Mouse (Mus musculus) limb, embryonic 12.5 days (tissue): ENCODE data around the gene Sec31b. TPM values are rescaled to one million over a fixed set of nuclear protein-coding genes. Genes with fewer than 3 reads are reported as not detected.

Experiments
- ATAC-seq: fragments of 200-750 bp; cut with Nextera tagmentation; 2 replicates; pipeline ENCODE4 v1.8.0; 2017; ENCODE audit warnings: low read depth, moderate TSS enrichment; ENCODE audit not compliant: insufficient number of reproducible peaks, insufficient read depth, low FRiP score, low TSS enrichment
- H3K27ac ChIP-seq: fragments of 300-500 bp; sonication (generic); 2 replicates; pipeline ENCODE4 v1.5.1; 2016; ENCODE audit warnings: mild to moderate bottlenecking, moderate library complexity
- H3K27me3 ChIP-seq: fragments of 300-500 bp; sonication (generic); 2 replicates; pipeline ENCODE4 v1.6.1; 2016; ENCODE audit warnings: mild to moderate bottlenecking, moderate library complexity
- H3K36me3 ChIP-seq: fragments of 300-500 bp; sonication (generic); 2 replicates; pipeline ENCODE4 v1.6.1; 2016; ENCODE audit warnings: mild to moderate bottlenecking, moderate library complexity
- H3K4me1 ChIP-seq: fragments of 300-500 bp; sonication (generic); replicated peaks from 2 replicates; pipeline ENCODE4 v1.6.1; 2016
- H3K4me2 ChIP-seq: fragments of 300-500 bp; sonication (generic); 2 replicates; pipeline ENCODE4 v1.6.1; 2016; ENCODE audit warnings: mild to moderate bottlenecking, moderate library complexity
- H3K4me3 ChIP-seq: fragments of 300-500 bp; sonication (generic); replicated peaks from 2 replicates; pipeline ENCODE4 v1.5.1; 2016; ENCODE audit warnings: mild to moderate bottlenecking
- H3K9ac ChIP-seq: fragments of 300-500 bp; sonication (generic); replicated peaks from 2 replicates; pipeline ENCODE4 v1.6.1; 2016; ENCODE audit warnings: mild to moderate bottlenecking, moderate library complexity
- H3K9me3 ChIP-seq: fragments of 300-500 bp; sonication (generic); 2 replicates; pipeline ENCODE4 v1.6.1; 2016; ENCODE audit warnings: mild to moderate bottlenecking, moderate library complexity
- WGBS: fragments of 180-500 bp; shearing (Covaris S2); methylation state at CpG from one replicate; pipeline ENCODE4 v1.1.7; 2016; 5-methylcytosine and 5-hydroxymethylcytosine counted together
- polyA plus RNA-seq: library from polyadenylated mRNA; unstranded; fragments of >200 nt; fragmentation: Nextera tagmentation; extraction: Ambion mirVana; gene quantifications from 2 replicates; pipeline ENCODE4 v1.2.1, GENCODE M21; 2016

The Sec31b gene
- 0.42 and 0.75 TPM in 2 replicates for polyA plus RNA-seq

DNA sequence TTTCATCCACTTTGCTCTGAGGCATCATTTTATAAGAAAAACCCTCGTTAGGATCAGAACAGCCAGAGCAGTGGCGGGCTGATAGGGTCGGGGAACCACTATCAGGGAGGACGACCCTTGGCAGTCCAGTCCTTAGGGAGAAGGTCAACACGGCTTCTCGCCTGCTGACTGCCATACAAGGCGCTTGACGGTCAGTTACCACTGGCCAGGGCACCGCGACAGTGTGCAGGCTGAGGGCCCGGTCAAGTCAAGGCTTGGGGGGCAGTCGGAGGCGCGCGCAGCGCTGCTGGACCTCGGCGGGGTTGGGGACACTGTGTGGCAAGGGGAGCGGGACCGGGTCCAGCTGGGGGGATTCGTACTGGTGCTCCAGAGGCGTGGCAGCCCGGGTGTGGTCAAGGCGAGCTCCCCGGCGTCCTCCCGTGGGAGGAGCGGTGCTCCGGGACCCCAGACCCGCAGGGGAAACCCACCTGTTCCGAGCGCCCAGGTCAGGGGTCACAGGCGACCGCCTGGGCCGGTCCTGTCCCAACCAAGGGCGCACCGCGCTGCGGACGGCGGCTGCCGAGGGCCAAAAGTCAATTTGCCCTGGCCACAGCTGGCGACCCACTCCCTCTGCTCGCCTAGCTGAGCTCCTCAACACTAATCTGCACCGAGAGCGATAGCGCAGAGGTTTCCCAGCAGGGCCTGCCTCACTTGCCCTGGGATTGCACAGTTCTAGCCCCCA lies at the start of gene Sec31b:
Sec31b (minus strand) TSS at position 544 of the 721 bp plus-strand sequence.
- peak; percentile 66 for ATAC-seq
- H3K27ac ChIP-seq: no peak within 1 kb of the TSS

DNA sequence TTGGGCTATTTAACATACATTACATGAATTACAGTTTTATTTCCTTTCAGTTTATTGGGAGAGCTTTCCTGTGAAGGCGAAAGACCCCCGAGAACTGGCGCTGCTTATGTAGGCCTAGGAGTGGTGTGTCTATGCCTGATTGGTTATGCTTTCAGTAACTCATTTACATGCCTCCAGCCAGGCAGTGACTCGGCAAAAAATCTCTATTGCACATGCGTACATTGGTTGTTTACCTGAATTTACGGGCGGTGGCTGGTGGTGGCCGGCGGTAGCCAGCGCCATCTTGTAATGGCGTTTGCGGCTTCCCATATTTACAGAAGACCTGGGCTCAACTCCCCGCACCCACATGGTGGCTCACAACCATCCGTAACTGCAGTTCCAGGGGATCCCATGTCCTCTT lies 48.5 kb upstream of the Sec31b start:
- no peaks in the 10 kb centered on the region for H3K9me3 ChIP-seq
- H3K4me3 ChIP-seq: no peak overlapping the region
- 0 out of 2 replicates have a peak, but pooled peaks cover 5% of the 10 kb centered on the region for H3K4me1 ChIP-seq
- no peak for ATAC-seq
- H3K36me3 ChIP-seq: no peaks in the 10 kb centered on the region
- WGBS: 96% methylated on average over 14 of the region's 14 CpGs
- H3K9ac ChIP-seq: no peak overlapping the region
- H3K4me2 ChIP-seq: no peak overlapping the region
- H3K27me3 ChIP-seq: peaks cover 31% of the 10 kb centered on the region
- no peak overlapping the region for H3K27ac ChIP-seq

More for the DNA sequence above, at the start of gene Sec31b:
- H3K9me3 ChIP-seq: peaks cover 11% of the 10 kb centered on the region; the same call in 1 of the 2 replicates
- WGBS: 1% methylated on average over 47 of the region's 47 CpGs
- H3K4me1 ChIP-seq: peaks cover 7% of the 10 kb centered on the region
- peak within 1 kb of the TSS; percentile 52 for H3K4me3 ChIP-seq
- H3K27me3 ChIP-seq: peaks cover 19% of the 10 kb centered on the region
- peak within 1 kb of the TSS; percentile 92 for H3K4me2 ChIP-seq
- H3K36me3 ChIP-seq: peaks cover 30% of the 10 kb centered on the region
- H3K9ac ChIP-seq: peak within 1 kb of the TSS; percentile 57

DNA sequence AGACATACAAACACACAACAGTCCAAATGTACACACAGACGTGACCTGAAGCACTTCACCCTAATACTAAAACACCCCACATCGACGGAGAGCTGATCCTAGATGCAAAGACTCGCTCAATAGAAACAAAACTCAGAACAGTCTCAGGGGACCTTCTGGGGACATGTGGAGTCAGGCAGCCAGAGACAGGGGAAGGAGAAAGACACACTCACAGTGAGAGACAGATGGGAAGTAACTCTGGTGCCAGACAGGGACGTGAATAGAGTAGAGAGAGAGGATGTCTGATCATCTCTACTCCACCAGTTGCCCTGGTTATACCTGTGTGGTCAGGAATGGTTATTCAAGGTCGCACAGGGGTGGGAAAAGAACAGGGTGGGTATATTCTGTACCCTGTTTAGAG lies 46.0 kb upstream of the Sec31b start:
- Histone ChIP-seq H3K9me3 (no peaks in the 10 kb centered on the region), H3K9ac (no peak overlapping the region), H3K27ac (no peak overlapping the region), H3K4me3 (no peak overlapping the region), H3K4me2 (no peak overlapping the region), H3K4me1 (no peaks in the 10 kb centered on the region; the same call in 1 of the 2 replicates), H3K27me3 (peaks cover 38% of the 10 kb centered on the region), H3K36me3 (no peaks in the 10 kb centered on the region)
- ATAC-seq: no peak
- WGBS: 82% methylated on average over 6 of the region's 6 CpGs

DNA sequence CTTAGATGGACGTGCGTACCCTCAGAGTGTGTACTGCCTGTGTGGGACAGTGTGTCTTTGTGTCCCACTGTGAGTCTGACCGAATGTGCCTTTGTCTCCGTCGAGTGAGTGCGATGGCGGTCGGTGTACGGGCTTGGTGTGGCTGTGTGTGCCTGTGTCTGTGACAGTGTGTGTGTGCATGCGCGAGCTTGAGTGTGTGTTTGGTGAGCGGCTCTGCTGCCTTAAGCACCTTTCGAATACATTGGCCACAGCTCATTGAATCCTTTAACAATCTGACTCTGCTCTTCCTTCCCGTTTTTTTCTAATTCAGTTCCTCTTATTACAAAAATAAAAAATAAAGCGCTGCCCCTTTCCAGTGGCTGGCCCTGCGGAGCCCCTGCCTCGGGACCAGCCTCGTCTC lies 45.3 kb upstream of the Sec31b start:
- no peaks in the 10 kb centered on the region for H3K36me3 ChIP-seq
- no peak overlapping the region for H3K4me2 ChIP-seq
- no peak overlapping the region for H3K27ac ChIP-seq
- H3K9ac ChIP-seq: no peak overlapping the region
- peaks cover 41% of the 10 kb centered on the region for H3K27me3 ChIP-seq
- no peak overlapping the region for H3K4me3 ChIP-seq
- ATAC-seq: no peak
- H3K4me1 ChIP-seq: no peaks in the 10 kb centered on the region; the same call in 1 of the 2 replicates
- WGBS: 90% methylated on average over 18 of the region's 18 CpGs
- no peaks in the 10 kb centered on the region for H3K9me3 ChIP-seq

DNA sequence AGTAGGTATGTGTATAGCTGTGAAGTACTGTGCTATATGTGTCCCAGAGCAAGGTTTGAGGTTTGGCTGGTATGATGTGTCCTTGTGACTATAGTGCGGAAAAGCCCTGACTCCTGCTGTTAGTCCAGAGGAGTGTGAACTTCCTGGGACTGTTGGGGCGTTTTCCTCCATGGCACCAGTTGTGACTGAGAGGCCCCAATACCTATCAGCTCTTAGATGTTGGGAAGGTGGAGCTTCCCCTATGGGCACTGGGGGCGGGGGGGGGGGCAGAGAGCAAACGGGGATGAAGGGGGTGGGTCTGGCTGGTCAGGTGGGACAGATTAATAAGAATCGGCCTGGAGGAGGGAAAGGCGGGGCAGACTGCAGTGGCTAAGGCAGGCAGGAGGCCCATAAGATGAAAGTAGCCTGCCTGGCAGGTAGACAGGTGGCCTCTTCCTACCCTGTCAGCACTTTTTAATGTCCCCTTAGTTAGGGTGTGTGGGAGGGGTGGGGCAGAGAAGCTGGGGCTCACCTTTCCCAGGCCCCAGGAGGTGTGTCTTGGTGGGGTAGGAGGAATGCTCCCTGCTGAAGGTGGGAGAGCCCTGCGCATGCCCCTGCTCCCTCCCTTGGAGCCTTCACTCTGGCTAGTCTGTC lies 44.0 kb upstream of the Sec31b start:
- Histone ChIP-seq H3K27ac (no peak overlapping the region), H3K4me2 (no peak overlapping the region), H3K36me3 (no peaks in the 10 kb centered on the region), H3K4me1 (no peaks in the 10 kb centered on the region; the same call in 1 of the 2 replicates), H3K9ac (no peak overlapping the region), H3K27me3 (peaks cover 53% of the 10 kb centered on the region), H3K9me3 (no peaks in the 10 kb centered on the region), H3K4me3 (no peak overlapping the region)
- WGBS: 23% methylated on average over 7 of the region's 7 CpGs
- ATAC-seq: no peak

DNA sequence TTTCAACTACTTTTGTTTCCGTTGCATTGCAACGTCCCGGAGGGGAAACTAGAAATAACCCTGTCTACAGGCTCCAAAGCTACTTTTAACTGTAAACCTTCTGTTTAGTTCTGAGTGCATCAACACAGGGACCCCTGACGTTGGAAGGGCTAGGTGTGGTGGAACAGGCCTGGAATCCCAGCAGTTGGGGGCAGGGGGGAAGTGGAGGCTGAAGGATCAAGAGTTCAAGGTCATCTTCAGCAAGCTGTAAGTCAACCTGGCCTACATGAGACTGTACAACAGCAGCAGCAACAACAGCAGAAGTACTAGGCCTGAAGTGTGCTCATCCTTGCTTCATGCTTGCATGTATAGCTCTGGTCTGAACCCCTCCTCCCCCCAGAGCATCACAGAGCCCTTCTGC lies 42.4 kb upstream of the Sec31b start:
- 32% methylated on average over 4 of the region's 4 CpGs for WGBS
- ATAC-seq: no peak

DNA sequence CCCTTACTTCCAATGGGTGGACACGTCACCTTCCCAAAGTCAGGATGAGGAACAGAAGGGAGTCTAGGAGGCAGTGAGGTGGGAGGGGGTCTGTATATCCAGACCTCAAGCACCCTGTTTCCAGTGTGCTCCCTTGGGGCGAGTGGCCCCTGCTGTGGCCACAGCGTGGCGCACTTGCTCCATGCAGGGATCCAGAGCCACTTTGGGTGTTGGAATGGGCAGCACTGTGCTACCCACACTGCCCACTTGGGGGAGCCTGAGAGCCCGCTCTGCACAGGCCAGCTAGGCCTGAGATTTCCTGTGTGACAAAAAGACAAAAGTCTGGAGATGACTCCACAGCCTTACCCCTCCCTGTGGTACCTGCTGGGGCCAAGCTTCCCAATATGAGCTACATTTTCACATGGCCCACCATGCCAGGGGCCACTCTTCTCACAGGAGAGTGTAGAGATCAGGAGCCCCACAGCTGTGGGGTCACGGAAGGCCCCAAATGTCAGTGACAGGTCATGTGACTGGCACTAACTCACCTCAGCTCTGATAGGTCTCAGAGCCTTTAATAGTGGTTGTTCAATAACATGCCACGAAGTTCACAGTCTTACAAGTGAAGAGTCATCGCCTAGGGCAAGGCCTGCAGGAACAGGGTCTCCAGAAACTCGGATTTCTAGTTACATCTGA lies 37.1 kb upstream of the Sec31b start:
- peak; percentile 79; the same call in 1 of the 2 replicates for ATAC-seq
- peaks cover 43% of the 10 kb centered on the region for H3K27me3 ChIP-seq
- no peak overlapping the region for H3K27ac ChIP-seq
- no peak overlapping the region for H3K4me3 ChIP-seq
- 34% methylated on average over 9 of the region's 9 CpGs for WGBS
- no peak overlapping the region for H3K9ac ChIP-seq
- no peaks in the 10 kb centered on the region for H3K9me3 ChIP-seq
- no peaks in the 10 kb centered on the region; the same call in 1 of the 2 replicates for H3K36me3 ChIP-seq
- H3K4me1 ChIP-seq: 0 out of 2 replicates have a peak, but pooled peaks cover 4% of the 10 kb centered on the region
- no peak overlapping the region for H3K4me2 ChIP-seq

More for the DNA sequence above, 42.4 kb upstream of the Sec31b start:
- H3K36me3 ChIP-seq: no peaks in the 10 kb centered on the region
- peaks cover 65% of the 10 kb centered on the region for H3K27me3 ChIP-seq
- H3K4me3 ChIP-seq: no peak overlapping the region
- H3K4me2 ChIP-seq: no peak overlapping the region
- no peak overlapping the region for H3K9ac ChIP-seq
- H3K9me3 ChIP-seq: no peaks in the 10 kb centered on the region
- H3K27ac ChIP-seq: no peak overlapping the region
- H3K4me1 ChIP-seq: no peaks in the 10 kb centered on the region; the same call in 1 of the 2 replicates

DNA sequence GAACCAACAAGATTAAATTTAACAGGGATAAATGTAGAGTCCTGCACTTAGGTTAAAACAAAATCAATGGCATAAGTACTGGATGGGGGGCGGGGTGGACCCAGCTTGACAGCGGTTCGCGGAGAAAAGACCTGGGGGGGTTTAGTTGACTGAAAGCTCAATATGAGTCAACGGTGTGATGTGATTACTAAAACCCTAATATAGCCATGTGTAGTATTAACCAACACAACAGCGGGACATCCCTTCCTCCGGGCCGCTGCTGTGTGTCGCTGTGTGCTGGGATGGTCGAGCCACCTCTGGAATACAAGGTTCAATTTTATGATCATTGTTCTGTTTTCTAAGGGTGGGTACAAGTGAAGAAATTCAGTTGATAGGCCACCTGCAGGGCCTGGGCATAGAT lies 36.4 kb upstream of the Sec31b start:
- Histone ChIP-seq H3K36me3 (peaks cover 6% of the 10 kb centered on the region; the same call in 1 of the 2 replicates), H3K9me3 (no peaks in the 10 kb centered on the region), H3K4me3 (no peak overlapping the region), H3K4me1 (0 out of 2 replicates have a peak, but pooled peaks cover 4% of the 10 kb centered on the region), H3K9ac (no peak overlapping the region), H3K4me2 (no peak overlapping the region), H3K27me3 (peaks cover 36% of the 10 kb centered on the region), H3K27ac (no peak overlapping the region)
- 87% methylated on average over 10 of the region's 10 CpGs for WGBS
- ATAC-seq: no peak

DNA sequence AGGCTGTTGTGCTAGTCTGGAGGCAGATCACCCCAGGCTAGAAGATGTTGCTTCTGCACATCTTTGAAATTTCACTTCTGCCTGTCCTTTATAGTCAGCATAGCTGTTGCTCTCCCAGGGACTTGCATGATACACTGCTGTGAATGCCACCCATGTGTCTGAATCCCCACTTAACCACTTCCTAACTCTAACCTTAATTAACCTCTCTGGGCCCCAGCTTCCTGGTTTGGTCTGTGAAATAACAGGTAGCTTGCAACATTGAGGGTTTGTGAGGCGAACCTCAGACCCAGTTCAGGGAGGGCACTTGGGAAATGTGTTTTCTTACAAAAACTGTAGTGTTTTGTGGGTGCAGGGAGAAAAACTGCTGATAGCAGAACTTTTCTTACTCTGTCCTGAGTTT lies 32.4 kb upstream of the Sec31b start:
- Histone ChIP-seq H3K4me1 (0 out of 2 replicates have a peak, but pooled peaks cover 4% of the 10 kb centered on the region), H3K36me3 (peaks cover 33% of the 10 kb centered on the region), H3K9me3 (no peaks in the 10 kb centered on the region), H3K27me3 (no peaks in the 10 kb centered on the region), H3K27ac (no peak overlapping the region), H3K4me2 (no peak overlapping the region), H3K9ac (no peak overlapping the region), H3K4me3 (no peak overlapping the region)
- 72% methylated on average over 1 of the region's 1 CpGs for WGBS
- ATAC-seq: no peak

DNA sequence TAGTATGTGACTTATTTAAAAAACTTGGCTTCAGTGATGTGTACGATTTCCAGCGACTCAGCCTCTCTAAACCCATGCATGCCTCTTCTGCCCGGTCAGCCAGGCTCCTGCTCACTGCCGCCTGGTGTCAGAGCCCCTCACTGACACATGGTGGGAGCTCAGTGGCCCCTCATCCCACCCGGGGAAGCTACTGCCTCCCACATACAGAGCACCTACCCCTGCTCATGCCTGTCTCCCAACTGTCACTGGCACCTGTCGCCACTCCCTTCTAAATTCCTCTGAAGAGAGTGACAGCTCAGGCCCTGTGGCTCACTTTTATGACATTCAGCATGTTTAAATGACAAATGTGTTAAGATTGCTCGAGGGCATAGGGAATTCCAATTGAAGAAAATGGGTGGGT lies 30.6 kb upstream of the Sec31b start:
- 67% methylated on average over 7 of the region's 7 CpGs for WGBS
- ATAC-seq: 0 out of 2 replicates have a peak, but pooled peaks have one; percentile 17
- H3K4me2 ChIP-seq: no peak overlapping the region
- H3K36me3 ChIP-seq: peaks cover 51% of the 10 kb centered on the region
- H3K9ac ChIP-seq: no peak overlapping the region
- H3K9me3 ChIP-seq: no peaks in the 10 kb centered on the region
- H3K27me3 ChIP-seq: no peaks in the 10 kb centered on the region
- H3K4me3 ChIP-seq: no peak overlapping the region
- H3K4me1 ChIP-seq: 0 out of 2 replicates have a peak, but pooled peaks cover 3% of the 10 kb centered on the region
- H3K27ac ChIP-seq: no peak overlapping the region

DNA sequence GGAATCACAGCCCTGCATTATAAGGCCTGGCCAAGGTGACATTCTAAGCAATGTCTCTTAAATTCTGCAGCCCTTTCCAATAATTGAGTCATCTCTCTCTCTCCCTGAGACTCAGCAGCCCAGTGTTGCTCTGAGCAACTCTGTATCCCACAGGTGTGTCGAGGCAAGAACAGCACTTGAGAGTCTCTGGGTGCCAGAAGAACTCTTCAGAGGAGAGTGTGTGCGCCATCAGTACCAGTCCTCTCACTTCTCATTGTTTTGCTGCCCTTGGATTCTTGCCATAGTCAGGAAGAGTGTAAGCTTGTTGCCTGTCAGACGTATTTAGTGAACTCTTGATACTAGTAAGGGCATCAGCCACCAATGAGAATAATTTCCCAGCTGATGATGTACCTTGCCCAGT lies 22.1 kb upstream of the Sec31b start:
- Histone ChIP-seq H3K9ac (no peak overlapping the region), H3K9me3 (no peaks in the 10 kb centered on the region), H3K4me1 (peaks cover 25% of the 10 kb centered on the region), H3K36me3 (peaks cover 84% of the 10 kb centered on the region), H3K27me3 (no peaks in the 10 kb centered on the region), H3K27ac (no peak overlapping the region), H3K4me2 (no peak overlapping the region), H3K4me3 (no peak overlapping the region)
- ATAC-seq: no peak
- WGBS: 88% methylated on average over 3 of the region's 3 CpGs
